Mouse (Mus musculus) CH12.LX (cell line): ENCODE data around the gene Serp2. TPM values are rescaled to one million over a fixed set of nuclear protein-coding genes. Genes with fewer than 3 reads are reported as not detected.
A peak's percentile ranks its signal among the peaks of the same experiment; 100 is the strongest.

Experiments used
- DNase-seq: peaks from one replicate; pipeline ENCODE4 v3.0.0-alpha.2; 2013; ENCODE audit errors: extremely low read depth
- H3K27ac ChIP-seq: 2 replicates; pipeline ENCODE4 v1.5.1; 2012; ENCODE audit warnings: low read depth, mild to moderate bottlenecking, control low read depth, moderate library complexity; ENCODE audit not compliant: insufficient read depth
- H3K27me3 ChIP-seq: replicated peaks from 2 replicates; pipeline ENCODE3; 2012; ENCODE audit warnings: inconsistent platforms
- H3K36me3 ChIP-seq, 2 experiments: replicated peaks in 1 of 2; 2 replicates each; pipeline versions ENCODE3 to v1.6.1; 2012; ENCODE audit warnings: inconsistent platforms in 1 of 2, low read length in 1 of 2, mild to moderate bottlenecking in 1 of 2, mixed read lengths in 1 of 2, moderate library complexity in 1 of 2; ENCODE audit not compliant: control insufficient read depth in 1 of 2, insufficient read depth in 1 of 2
- H3K4me1 ChIP-seq, 2 experiments: 2 replicates each; pipeline ENCODE4 v1.6.1; 2012; ENCODE audit warnings: inconsistent platforms in 1 of 2, moderate library complexity in 1 of 2; ENCODE audit not compliant: insufficient read depth in 2 of 2, control insufficient read depth in 1 of 2
- H3K4me2 ChIP-seq: 2 replicates; pipeline ENCODE4 v1.6.1; 2012; ENCODE audit warnings: low read depth, mild to moderate bottlenecking, control low read depth; ENCODE audit not compliant: poor library complexity, insufficient read depth, severe bottlenecking
- H3K4me3 ChIP-seq, 3 experiments: fragments of 150-350 bp in 1 of 3; sonication (generic) in 1 of 3; replicated peaks in 1 of 3; 2 replicates each; pipeline versions ENCODE3 to v1.5.1; 2011 to 2012; ENCODE audit warnings: low read depth in 2 of 3, low read length in 2 of 3, mild to moderate bottlenecking in 2 of 3, moderate library complexity in 2 of 3, control low read depth in 1 of 3, improper control_type of control experiment in 1 of 3, inconsistent platforms in 1 of 3, mixed read lengths in 1 of 3; ENCODE audit not compliant: poor library complexity in 1 of 3
- H3K79me2 ChIP-seq: replicated peaks from 2 replicates; pipeline ENCODE4 v1.6.1; 2012; ENCODE audit warnings: mild to moderate bottlenecking, moderate library complexity; ENCODE audit not compliant: control insufficient read depth, poor library complexity, insufficient read depth, severe bottlenecking; ENCODE audit errors: extremely low read depth
- H3K9ac ChIP-seq: 2 replicates; pipeline ENCODE4 v1.6.1; 2012; ENCODE audit warnings: low read depth, mild to moderate bottlenecking, control low read depth, moderate library complexity; ENCODE audit not compliant: insufficient read depth
- H3K9me3 ChIP-seq: replicated peaks from 2 replicates; pipeline ENCODE3; 2012; ENCODE audit warnings: low read length, inconsistent platforms, mixed read lengths
- CHD1 ChIP-seq: IDR thresholded peaks from 2 replicates; pipeline ENCODE4 v1.6.1; 2012; ENCODE audit warnings: low read depth, low read length, improper control_type of control experiment, inconsistent platforms
- E2F4 ChIP-seq: IDR thresholded peaks from 2 replicates; pipeline ENCODE4 v1.6.1; 2011; ENCODE audit warnings: low read depth, low read length, improper control_type of control experiment; ENCODE audit not compliant: insufficient replicate concordance
- ELF1 ChIP-seq: IDR thresholded peaks from 2 replicates; pipeline ENCODE4 v1.6.1; 2014; ENCODE audit warnings: low read depth, mild to moderate bottlenecking, inconsistent platforms, low read length, improper control_type of control experiment
- ETS1 ChIP-seq: conservative IDR thresholded peaks from 2 replicates; pipeline ENCODE4 v1.6.1; 2012; ENCODE audit warnings: low read depth, mild to moderate bottlenecking, inconsistent platforms, low read length, improper control_type of control experiment, moderate library complexity
- IRF4 ChIP-seq: IDR thresholded peaks from 2 replicates; pipeline ENCODE4 v1.6.1; 2014; ENCODE audit warnings: low read depth, mild to moderate bottlenecking, inconsistent platforms, low read length, improper control_type of control experiment
- KAT2A ChIP-seq: IDR thresholded peaks from 2 replicates; pipeline ENCODE4 v1.6.1; 2012; ENCODE audit warnings: low read length, improper control_type of control experiment, inconsistent platforms; ENCODE audit not compliant: insufficient replicate concordance
- MAZ ChIP-seq: IDR thresholded peaks from 2 replicates; pipeline ENCODE4 v1.6.1; 2012; ENCODE audit warnings: low read depth, mild to moderate bottlenecking, inconsistent platforms, low read length, improper control_type of control experiment, moderate library complexity
- MEF2A ChIP-seq: IDR thresholded peaks from 2 replicates; pipeline ENCODE4 v1.6.1; 2014; ENCODE audit warnings: low read depth, mild to moderate bottlenecking, inconsistent platforms, low read length, improper control_type of control experiment, borderline replicate concordance
- MXI1 ChIP-seq: IDR thresholded peaks from 2 replicates; pipeline ENCODE4 v1.6.1; 2011; ENCODE audit warnings: mild to moderate bottlenecking, low read depth, low read length, improper control_type of control experiment
- RAD21 ChIP-seq: IDR thresholded peaks from 2 replicates; pipeline ENCODE4 v1.6.1; 2011; ENCODE audit warnings: low read depth, mild to moderate bottlenecking, low read length, improper control_type of control experiment, moderate library complexity
- RCOR1 ChIP-seq: conservative IDR thresholded peaks from 2 replicates; pipeline ENCODE4 v1.6.1; 2012; ENCODE audit warnings: low read depth, mild to moderate bottlenecking, inconsistent platforms, low read length, improper control_type of control experiment
- USF1 ChIP-seq: IDR thresholded peaks from 2 replicates; pipeline ENCODE4 v1.6.1; 2014; ENCODE audit warnings: low read depth, mild to moderate bottlenecking, inconsistent platforms, low read length, improper control_type of control experiment
- USF2 ChIP-seq: conservative IDR thresholded peaks from 2 replicates; pipeline ENCODE4 v1.6.1; 2011; ENCODE audit warnings: low read depth, low read length, improper control_type of control experiment
- ZMIZ1 ChIP-seq: IDR thresholded peaks from 2 replicates; pipeline ENCODE4 v1.6.1; 2012; ENCODE audit warnings: low read depth, mild to moderate bottlenecking, inconsistent platforms, low read length, improper control_type of control experiment
- dilution Hi-C: fragments of 300-500 bp; cut with MboI; formaldehyde crosslinking; loops from 2 replicates; pipeline ENCODE4 v1.14.3; 2020; ENCODE audit warnings: low sequenced_read_pairs; ENCODE audit not compliant: extremely low pct_unique_long_range_greater_than_20kb, extremely low pct_ligation_motif_present
- in situ Hi-C: fragments of 300-500 bp; cut with MboI; formaldehyde crosslinking; loops from 3 replicates; pipeline ENCODE4 v1.14.3; 2019; ENCODE audit warnings: low sequenced_read_pairs, low pct_ligation_motif_present, low pct_unique_long_range_greater_than_20kb, mixed read lengths
- polyA plus RNA-seq: library from polyadenylated mRNA; unstranded; fragments of >175 nt; gene quantifications from 2 replicates; pipeline ENCODE4 v1.2.1, GENCODE M21; 2012; ENCODE audit warnings: low read depth; ENCODE audit not compliant: insufficient read length
- total RNA-seq, 2 experiments: library from RNA; depleted of rRNA; stranded (reverse); fragments of 300-350 nt in 1 of 2; fragments of >200 nt in 1 of 2; gene quantifications; 2 replicates each; pipeline ENCODE4 v1.2.3; 2012 to 2014

The Serp2 gene
- total and polyA plus RNA-seq, 3 experiments, result not detected

DNA sequence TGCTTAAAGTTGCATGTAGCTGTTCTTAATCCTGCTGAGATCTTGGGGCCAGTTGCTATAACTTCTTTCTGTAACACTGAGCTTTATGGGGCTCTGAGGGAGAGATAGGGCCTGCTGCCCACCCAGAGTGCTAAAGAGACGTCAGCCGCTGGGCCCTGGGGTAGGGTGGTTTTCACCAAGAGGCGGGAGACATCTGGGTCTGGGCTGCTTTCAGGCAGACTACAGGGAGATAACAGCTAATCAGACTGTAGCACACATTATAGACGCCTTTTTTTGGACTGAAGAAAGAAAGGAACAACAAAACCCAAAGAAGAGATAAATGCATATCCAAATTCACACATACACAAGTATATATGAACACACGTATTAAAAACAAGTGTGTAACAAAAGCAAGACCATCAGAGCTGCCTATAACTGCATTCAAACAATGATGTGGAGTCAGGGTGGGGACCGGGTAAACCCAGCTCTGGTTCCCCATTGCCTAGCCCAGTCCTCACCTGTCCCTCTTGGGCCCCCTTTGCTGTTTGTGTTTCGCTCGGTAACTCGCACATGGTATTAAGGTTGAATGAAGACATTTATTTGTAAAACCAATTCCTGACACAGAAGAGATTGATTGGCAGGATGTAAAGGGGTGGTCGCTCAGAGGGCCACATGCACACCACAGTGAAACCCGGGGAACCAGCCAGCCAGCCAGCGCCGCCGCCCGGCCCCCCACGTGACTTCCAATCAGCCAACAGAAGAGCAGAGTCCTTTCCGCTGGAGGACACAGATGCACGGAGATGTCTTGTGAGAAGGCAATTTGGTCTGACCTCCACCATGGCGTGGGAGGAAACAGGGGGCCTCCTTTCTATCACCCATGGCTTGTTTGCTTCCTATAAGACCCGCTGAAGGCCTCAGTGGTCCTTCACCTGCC, 24.2 kb downstream of the Serp2 start:
- TF ChIP-seq RAD21 (no peak), RCOR1 (no peak)
- DNase-seq, result no peak
- H3K4me1 ChIP-seq, result peaks cover 2 to 9% of the 10 kb centered on the region in 2 experiments; a peak in 2 of 4 replicates
- H3K4me2 ChIP-seq, result no peak overlapping the region
- no peak overlapping the region for H3K9ac ChIP-seq
- H3K9me3 ChIP-seq, result no peaks in the 10 kb centered on the region
- no peaks in the 10 kb centered on the region for H3K27me3 ChIP-seq
- dilution Hi-C loops, result no loop called here
- no peaks in the 10 kb centered on the region for H3K36me3 ChIP-seq
- no peak overlapping the region for H3K27ac ChIP-seq
- no peaks in the 10 kb centered on the region for H3K79me2 ChIP-seq
- H3K4me3 ChIP-seq, result no peak overlapping the region
- in situ Hi-C loops, result no loop called here

DNA sequence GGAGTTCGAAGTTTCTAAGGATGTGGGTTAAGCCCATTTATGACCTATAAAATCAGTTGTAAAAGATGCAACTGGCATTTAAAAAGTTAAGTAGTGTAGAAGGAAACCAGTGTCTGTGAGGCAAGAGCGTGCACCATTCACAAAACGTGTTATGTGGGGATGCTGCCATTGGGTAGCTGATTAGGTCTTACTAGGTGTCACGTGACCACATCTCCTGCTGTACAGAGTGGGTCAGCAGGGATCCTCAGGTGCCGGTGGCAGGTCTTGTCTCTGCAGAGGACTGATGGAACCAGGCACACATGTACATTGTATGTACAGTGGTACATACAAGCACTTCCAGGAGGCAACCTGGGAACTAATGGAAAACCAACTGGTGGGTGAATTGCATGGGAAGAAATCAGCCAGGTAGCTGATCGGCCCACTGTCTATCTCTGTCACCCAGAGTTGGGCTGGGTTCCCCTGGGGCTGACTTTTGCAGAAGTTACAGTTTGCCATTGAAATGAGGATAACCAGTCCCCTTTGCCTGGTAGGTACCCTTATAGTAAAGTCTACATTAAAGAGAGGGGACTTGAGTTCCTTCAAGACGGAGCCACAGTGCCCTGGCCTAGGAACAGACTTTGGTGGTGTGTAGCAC, 25.5 kb downstream of the Serp2 start:
- Histone ChIP-seq H3K9ac (no peak overlapping the region), H3K27me3 (no peaks in the 10 kb centered on the region), H3K79me2 (no peaks in the 10 kb centered on the region), H3K4me3 (no peak overlapping the region), H3K9me3 (no peaks in the 10 kb centered on the region), H3K36me3 (no peaks in the 10 kb centered on the region), H3K4me1 (peaks cover 2 to 9% of the 10 kb centered on the region in 2 experiments; a peak in 2 of 4 replicates), H3K4me2 (no peak overlapping the region), H3K27ac (no peak overlapping the region)
- dilution Hi-C loops, result no loop called here
- DNase-seq, result no peak
- in situ Hi-C loops, result no loop called here
- TF ChIP-seq KAT2A (no peak), ETS1 (no peak), E2F4 (no peak), USF1 (peak; percentile 24), ELF1 (no peak), ZMIZ1 (no peak), MEF2A (no peak), IRF4 (no peak), CHD1 (no peak), MXI1 (no peak), MAZ (no peak), USF2 (0 out of 2 replicates have a peak, but pooled peaks have one; percentile 16)
